Mouse (Mus musculus) spleen, adult 2 months (tissue): Measurements from ENCODE around the gene Crtc2.

Experiments
- CTCF ChIP-seq: fragments of 200-500 bp; IDR thresholded peaks from 2 replicates; pipeline ENCODE4 v1.5.1; 2011; ENCODE audit warnings: mild to moderate bottlenecking, inconsistent platforms; ENCODE audit not compliant: insufficient read depth, insufficient read length, insufficient replicate concordance; ENCODE audit errors: extremely low read depth
- POLR2A ChIP-seq: fragments of 200-500 bp; IDR thresholded peaks from 2 replicates; pipeline ENCODE4 v1.6.1; 2011; ENCODE audit warnings: low read depth, low read length, inconsistent platforms

DNA sequence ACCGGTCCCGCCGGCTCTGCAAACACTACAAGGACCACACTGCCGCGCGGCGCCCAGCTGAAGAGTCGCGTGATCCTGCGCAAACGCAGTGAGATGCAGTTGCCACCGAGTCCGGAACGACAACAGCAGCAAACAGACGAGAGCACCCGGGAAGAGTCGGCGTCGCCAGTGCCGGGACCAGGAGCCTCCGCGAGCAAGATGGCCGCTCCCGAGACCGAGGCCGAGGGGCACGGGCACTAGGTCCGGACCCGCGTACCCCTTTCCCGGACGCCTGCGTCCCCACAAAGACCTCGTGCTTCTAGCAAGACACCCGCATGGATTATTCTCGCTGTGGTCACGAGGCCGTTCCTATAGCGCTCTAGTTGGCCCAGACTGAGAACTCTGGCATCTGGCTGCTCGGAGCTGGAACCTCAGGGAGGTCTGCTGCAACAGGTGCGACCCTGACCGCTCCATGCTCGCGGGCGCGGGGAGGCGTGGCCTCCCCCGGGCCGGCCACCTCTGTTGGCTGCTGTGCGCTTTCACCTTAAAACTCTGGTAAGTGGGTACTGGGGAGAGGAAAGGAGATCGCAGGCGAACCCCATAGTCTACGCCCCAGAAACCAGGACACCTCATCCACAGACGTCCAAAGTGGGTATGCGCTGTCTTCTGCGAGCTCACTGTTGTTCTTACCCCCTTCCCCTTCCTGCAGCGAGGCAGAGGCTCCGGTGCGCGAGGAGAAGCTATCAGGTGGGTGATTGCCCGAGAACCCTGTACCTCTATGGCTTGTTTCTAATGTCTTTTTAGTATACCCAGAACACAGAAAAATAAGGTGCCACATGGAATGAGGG is 22.2 kb upstream of the Crtc2 start, which contains the start of gene Jtb:
- TF ChIP-seq CTCF (no peak), POLR2A (peak; percentile 84)
